Mouse (Mus musculus) ovary, postnatal 36 days (tissue): ENCODE data around the gene Vps37b.

ENCODE experiments used
- DNase-seq: peaks from one replicate; pipeline ENCODE4 v3.0.0; 2022; ENCODE audit warnings: low spot score, mixed read lengths

Vps37b gene

GRCm38 (mm10) chr5:124021701-124022100 is 10.4 kb downstream of the Vps37b start:
- DNase-seq, result no peak

DNA sequence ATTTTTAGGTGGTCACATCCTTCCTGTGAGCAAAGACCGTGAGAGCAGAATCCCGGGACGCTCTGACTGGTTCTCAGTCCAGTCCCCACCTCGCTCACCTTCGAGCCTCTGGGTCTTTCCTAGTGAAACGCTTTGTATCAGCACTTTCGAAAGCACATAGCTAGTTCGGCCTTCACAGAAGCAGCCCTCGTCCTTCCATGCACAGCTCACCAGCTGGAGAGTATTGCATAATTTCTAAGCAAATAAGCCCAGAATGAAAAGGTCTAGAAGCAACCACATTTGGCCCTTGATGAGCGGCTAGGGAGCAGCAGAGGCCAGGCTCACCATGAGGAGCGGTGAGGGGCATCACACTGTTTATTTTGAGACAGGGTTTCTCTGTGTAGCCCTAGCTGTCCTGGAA is 10.9 kb downstream of the Vps37b start:
- no peak for DNase-seq

DNA sequence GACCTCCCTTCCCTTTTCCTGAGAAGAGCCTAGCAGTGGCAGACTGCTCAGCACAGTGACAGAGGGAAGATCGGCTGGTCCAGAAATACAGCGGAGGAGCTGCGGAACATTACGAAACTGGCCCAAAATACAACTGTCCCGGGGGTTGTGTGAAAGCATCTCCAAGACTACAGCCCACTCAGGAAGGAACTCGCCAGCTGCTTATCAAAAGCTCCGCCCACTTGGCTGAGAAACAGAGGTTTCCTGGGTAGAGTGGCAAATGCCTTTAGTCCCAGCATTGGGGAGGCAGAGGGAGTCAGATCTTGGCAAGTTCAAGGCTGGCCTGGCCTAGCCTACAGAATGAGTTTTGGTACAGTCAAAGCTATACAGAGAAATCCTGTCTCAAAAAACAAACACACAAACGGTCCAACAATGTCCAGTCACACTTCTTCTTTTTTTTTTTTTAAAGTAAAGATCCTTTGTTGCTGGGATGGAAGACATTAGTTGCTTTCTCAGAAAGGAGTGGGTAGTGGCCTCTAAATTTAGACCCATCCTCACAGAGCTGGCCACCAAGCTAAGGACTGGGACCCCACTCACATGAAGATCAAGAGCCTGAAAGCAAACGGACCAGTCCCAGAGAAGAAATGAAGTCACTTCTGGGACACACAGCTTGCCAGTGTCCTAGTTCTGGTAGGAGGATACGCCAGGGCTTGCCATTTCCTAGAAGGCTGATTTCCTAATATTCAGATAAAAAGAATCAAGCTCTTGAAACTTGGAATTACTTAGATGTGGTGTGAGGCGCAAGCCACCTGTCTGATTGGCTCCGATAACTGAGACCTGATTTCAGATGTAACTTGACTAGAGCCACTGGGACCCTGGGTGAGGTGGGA is 12.5 kb downstream of the Vps37b start:
- DNase-seq, result peak; percentile 53

DNA sequence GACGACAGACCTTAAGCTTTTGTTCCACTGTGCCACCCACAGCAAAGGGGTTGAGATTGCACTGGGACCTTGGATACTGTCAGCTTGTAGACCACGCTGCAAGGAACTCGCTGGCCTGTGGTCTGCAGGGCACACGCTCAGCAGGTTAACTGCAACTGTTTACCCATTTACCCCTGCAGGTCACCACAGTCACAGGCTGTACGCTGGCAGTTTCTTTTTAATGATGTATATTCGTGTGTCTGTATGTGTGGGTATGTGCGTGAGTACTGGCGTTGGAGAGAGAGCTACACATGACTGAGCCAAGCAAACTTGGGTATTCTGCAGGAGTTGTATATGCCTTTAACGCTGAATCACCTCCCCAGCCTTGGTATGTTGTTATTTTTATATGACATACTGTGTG is 13.4 kb downstream of the Vps37b start:
- no peak for DNase-seq

DNA sequence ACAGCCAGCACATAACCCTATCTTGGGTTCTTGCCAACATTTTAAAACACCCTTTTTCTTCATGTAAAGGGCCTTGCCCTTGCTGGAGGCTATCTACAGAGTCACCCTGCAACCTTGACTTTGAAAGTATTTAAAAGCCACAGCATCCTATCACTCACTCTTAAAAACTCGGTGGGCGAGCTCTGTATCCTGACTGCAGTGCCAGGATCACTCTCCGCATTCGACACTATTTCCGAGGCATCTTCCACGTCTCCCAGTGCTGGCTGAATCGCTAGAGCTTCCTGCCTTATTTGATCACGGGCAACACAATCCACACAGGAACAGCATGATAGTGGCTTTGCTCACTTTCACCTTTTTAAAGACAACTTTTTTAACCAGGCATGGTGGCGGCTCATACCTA is 14.1 kb downstream of the Vps37b start:
- DNase-seq, result no peak

DNA sequence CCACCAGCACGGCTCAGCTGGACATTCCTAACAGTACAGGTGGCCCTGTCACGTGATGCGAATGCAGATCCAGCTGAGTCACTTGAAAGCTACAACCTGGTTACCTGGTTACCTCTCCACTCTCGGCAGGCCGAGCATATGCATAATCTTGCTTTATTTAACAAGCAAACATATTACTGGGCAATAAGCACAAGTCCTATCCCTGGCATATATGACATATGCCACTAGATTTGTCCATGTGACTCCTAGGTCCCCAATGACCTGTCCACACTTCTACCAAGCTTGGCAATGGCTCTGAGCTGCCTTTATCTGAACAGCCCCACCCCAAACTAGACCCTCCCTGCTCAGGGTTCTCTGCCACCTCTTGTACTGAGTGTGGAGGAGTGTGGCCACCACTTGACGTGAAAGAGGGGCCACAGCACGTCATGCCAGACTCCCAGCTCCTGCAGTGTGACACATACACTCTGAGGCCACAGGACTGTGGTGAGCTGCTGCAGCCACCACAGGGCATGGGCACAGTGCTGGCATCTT is 15.7 kb downstream of the Vps37b start:
- DNase-seq, result no peak

- DNase-seq, result no peak
These were observed 16.3 kb downstream of the Vps37b start for GRCm38 (mm10) chr5:124015727-124016126.

GRCm38 (mm10) chr5:124014791-124015251 is 17.2 kb downstream of the Vps37b start:
- DNase-seq, result no peak

- no peak for DNase-seq
These were observed 17.9 kb downstream of the Vps37b start for GRCm38 (mm10) chr5:124014180-124014579.

DNA sequence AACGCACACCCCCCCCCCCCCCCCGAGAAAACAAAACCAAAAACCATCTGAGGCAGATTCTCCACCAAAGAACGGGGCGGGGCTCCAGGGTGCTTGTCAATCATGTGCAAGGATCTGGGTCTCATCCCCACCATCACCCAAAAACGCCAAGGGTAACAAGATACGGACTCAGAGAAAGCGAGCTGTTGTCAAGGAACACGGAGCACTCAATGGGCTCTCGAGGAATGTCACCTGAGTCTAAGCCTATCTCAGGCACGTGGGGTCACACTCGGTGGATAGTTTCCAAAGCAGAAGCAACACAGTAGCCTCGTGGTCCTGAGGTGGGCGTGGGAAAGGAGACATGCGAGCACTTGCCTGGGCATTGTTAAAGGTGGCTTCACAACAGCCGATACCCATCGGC is 18.3 kb downstream of the Vps37b start:
- DNase-seq, result no peak

- DNase-seq, result no peak
These were observed 19.2 kb downstream of the Vps37b start for GRCm38 (mm10) chr5:124012885-124013284.

- no peak for DNase-seq
These were observed 20.1 kb downstream of the Vps37b start for GRCm38 (mm10) chr5:124011927-124012326.

DNA sequence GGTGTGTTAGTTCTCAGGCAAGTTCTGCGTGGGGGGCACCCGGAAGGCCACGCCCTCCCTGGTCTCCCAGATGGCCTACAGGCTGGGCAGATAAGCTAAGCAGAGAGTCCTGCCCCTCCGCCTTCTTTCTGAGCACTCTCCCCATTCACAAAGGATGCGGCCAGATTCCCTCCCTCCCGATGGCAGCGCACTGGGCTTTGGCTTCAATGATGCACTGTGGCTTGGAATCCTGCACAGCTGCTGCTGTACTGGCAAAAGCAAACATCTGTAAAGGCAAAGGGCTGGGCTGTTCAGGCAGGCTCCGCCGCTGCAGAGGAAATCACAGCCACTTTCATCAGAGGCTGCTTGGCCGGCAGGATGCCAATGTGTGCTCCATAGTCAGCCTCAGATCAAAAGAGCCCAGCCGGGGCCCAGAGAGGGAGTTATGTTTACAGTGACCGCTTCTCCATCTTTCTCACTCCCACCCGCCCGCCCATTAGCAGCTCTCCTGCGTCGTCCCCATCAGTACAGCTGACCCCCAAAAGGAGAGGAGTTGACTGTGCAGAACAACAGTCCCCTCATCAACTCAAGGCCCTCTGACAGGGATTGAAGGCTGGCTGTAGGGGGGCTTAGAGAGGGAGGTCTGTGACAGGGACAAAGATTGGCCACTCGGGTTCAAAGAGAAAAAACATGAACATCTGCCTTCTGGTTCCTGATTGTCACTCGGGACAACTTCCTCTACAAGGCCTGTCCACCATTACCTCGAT is 21.0 kb downstream of the Vps37b start:
- peak; percentile 60 for DNase-seq

GRCm38 (mm10) chr5:124010077-124010476 is 22.0 kb downstream of the Vps37b start:
- DNase-seq, result no peak

- peak; percentile 46 for DNase-seq
These were observed 25.1 kb downstream of the Vps37b start for GRCm38 (mm10) chr5:124006891-124007491.

DNA sequence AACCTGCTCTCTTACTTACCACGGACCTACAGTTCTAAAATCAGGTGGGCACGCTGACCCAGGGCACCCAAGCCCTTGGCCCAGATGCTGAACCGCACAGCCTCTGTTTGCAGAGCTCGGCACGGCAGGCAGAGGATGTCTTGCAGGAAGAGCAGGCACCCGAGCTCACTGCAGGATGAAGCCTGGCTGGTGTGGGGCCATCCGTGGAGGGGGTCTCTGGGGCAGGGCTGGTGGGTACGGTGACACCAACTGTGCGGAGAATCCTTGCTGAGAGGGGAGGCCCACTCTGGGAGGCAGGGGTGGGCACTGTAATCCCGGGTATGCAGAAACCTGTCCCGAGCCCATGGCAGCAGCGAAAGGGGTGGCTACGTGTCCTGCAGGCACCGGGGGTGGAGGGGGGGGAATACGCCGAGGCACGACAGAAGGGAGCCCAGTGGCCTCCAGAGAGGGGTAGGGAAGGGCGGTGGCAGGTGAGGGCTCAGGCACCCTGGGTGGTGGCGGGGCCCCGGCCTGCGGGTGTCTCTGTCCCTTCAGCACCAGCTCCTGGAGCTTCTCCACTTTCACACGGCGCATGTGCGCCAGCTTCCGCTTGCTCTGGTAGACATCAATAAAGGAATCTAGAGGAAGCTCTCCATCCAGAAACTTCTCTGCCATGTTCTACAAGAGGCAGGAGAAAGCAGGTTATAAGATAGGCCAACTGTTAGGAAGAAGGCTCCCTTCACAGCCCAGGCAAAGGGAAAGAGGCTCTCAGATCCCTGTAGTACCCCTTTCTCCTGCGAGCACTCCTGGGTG is 25.8 kb downstream of the Vps37b start:
- no peak for DNase-seq

DNA sequence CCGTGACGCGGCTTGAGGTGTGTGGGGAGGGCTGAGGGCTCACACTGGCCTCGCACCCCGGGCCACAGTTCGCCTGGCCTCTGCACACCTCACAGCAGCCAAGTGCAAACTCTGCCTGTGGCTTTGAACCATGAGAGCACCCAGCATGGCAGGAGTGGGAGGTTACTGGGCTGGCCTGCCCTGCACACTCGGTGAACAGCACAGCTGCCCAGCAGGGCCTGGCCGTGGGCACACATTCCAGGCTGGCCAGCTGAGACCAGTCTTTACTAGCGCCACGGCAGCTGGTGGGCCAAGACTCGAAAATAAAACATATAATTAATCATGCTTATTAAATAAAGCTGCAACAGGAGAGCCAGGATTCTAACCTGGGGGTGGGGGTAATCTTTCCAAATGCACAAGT is 26.5 kb downstream of the Vps37b start:
- no peak for DNase-seq

GRCm38 (mm10) chr5:124005151-124005500 is 26.9 kb downstream of the Vps37b start:
- no peak for DNase-seq

DNA sequence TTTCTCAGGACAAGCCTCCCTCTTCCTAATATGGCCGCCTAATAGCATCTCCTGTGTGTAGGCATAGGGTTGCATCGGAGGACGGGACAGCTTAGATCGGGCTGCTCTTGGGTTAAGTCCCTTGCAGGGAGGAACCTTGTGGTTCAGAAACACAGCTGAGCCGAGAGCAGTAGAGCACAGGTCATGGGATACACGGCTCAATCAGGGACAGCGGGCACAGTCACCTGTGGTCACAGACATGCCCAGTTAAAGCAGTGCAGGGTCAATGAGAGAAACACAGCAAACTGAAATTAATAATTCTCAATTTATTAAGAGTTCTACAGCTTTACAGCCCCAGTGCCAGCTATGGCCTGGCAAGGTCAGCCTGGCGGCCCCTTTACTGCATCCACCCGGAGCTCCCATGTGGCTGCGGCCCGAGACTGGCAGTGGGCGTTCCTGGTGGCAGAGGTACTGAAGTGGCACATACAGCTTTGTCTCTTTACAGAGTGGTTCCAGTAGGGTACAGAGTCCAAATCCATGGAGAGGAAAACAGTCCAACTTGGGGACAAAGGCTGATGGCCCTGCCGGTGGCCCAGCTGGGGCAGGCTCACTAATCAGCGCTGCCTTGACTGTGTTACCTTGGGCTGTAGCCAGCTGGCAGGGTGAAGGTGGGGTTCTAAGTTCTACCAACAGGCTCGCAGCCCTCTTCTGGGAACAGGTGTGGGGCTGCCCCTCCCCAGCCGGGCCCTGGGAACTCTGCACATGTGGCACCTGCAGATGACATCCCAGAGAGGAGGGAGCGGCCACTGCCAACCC is 27.5 kb downstream of the Vps37b start:
- peak; percentile 49 for DNase-seq

DNA sequence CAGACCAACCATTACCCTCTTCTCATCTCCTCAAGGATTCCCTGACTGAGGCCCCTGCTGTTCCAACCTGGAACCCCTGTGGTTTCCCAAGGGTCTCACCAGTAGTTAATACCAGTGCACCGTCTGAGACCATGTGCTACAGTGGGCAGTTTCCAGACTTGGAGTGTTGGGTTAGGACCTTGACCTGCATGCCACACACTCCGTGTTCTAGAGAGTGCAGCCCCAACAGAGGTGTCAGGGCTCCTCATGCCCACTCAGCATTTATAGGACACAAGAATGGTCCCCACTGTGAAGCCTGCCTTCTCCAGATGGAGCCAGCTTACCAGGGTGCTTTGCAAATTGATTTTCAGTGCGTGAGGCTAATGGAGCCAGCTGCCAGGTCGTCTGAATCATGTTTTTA is 28.7 kb downstream of the Vps37b start:
- DNase-seq, result no peak

- peak; percentile 60 for DNase-seq
These were observed 29.2 kb downstream of the Vps37b start for GRCm38 (mm10) chr5:124002876-124003275.
